Mouse (Mus musculus) embryo, embryonic 10 days (tissue): ENCODE measurements at regions not wholly inside any gene's neighbourhood (a gene's known extent, or its start where the extent isn't known, plus 50 kb on each side); places are given as distances from the start of the nearest gene placed in this dataset.
"Not testable (repeated sequence)": the region's sequence is repeated elsewhere in the genome, so short reads cannot be mapped to it uniquely, and the experiment has no call there.

ENCODE experiments used
- DNase-seq: peaks from one replicate; pipeline ENCODE4 v3.0.0-alpha.2; 2015; ENCODE audit warnings: low spot score

GRCm38 (mm10) chr2:43072964-43073619, 419.7 kb upstream of the Lrp1b start:
- no peak for DNase-seq

DNA sequence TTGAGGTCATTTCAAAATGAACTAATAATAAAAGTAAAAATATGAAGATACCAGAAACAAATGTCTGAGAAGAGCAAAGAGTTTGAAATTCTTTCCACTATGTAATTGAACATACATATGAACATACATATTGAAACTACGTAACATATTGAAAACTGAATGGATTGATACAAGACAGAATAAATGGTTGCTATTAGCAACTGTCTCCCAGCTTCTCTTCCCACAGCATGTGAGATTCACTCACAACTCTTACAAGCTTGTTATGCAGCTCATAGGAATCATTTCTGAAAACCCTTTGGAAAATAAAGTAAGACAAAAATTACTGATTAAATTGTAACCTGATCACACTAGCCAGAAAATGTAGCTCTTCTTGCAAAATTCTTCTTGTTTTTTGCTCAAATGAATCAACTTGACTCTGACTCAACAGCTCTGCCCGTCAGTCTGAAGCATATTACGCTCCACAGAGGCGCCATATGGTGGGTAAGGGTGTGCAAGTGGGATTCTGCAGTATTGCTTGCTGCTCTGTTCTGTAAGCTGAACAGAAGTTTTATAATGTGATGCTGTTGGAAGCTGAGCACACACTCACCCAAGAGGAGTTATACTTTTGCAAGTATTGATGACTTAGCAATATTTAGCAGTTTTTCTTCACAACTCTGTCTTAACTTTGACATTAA, 444.3 kb upstream of the Lrp1b start:
- DNase-seq, result no peak

DNA sequence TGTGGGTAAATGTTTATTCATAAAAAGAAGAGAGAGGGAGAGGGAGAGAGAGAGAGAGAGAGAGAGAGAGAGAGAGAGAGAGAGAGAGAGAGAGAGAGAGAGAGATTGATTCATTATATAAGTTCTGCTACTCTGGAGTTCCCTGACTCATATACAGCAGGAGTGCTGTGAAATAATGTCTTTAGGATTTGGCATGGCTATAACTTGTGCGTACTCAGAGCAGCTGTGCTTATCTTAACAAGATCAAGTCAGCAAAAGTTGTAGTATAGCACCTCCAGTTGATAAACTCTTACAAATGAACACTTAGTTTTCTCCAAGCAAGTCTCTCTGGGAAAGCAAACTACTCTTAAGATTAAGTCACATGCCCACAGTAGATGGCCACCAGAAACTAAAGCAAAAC, 435.3 kb upstream of the Kynu start:
- DNase-seq, result no peak

- no peak for DNase-seq
Measured at GRCm38 (mm10) chr2:43153574-43153973, 401.6 kb upstream of the Kynu start.

- DNase-seq, result no peak
Measured at GRCm38 (mm10) chr2:43182105-43182504, 373.0 kb upstream of the Kynu start.

DNA sequence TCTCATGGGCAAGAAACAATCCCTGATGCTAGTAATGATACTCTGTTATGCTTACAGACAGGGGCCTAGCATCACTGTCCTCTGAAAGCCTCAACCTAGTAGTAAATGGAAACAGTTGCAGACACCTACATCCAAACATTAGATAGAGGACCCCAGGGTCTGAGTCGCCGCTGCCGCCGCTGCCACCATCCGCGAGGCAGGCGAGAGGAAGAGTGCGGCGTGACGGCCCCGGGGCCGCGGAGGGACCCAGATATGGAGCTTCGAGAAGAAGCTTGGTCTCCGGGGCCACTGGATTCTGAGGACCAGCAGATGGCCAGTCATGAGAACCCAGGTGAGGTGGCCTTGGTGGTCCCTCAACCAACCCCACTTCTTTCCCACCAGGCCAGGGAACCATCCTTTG, 359.6 kb upstream of the Kynu start:
- not testable (repeated sequence) for DNase-seq

- DNase-seq, result peak; percentile 26
Measured at GRCm38 (mm10) chr2:43208223-43208622, 346.9 kb upstream of the Kynu start.

DNA sequence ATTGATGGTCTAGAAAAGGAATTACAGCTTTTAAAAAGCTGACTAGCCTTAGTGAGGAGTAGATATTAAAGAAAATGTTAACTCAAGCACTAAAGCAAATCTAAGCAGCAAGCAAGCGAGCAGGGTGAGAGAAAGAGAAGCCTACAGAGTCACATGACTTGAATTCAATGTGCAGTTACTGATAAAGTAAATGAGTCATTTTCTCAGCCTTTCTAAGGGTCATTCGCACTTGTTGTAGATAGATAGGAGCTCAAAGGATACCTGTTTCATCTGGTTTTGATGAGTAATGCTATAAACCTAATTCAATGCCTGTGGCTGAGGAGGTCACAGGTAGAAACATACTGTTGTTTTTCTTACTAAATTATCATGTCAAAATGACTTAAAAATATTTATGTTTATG, 341.2 kb upstream of the Kynu start:
- no peak for DNase-seq

GRCm38 (mm10) chr2:43217119-43217518, 338.0 kb upstream of the Kynu start:
- no peak for DNase-seq

GRCm38 (mm10) chr2:43222721-43223120, 332.4 kb upstream of the Kynu start:
- DNase-seq, result no peak

- not testable (repeated sequence) for DNase-seq
Measured at GRCm38 (mm10) chr2:43224728-43225127, 330.4 kb upstream of the Kynu start.

- DNase-seq, result no peak
Measured at GRCm38 (mm10) chr2:43246786-43247185, 308.3 kb upstream of the Kynu start.

- DNase-seq, result no peak
Measured at GRCm38 (mm10) chr2:43248671-43249070, 306.5 kb upstream of the Kynu start.

GRCm38 (mm10) chr2:43254709-43255108, 300.4 kb upstream of the Kynu start:
- no peak for DNase-seq

GRCm38 (mm10) chr2:43270802-43271201, 284.3 kb upstream of the Kynu start:
- DNase-seq, result no peak

DNA sequence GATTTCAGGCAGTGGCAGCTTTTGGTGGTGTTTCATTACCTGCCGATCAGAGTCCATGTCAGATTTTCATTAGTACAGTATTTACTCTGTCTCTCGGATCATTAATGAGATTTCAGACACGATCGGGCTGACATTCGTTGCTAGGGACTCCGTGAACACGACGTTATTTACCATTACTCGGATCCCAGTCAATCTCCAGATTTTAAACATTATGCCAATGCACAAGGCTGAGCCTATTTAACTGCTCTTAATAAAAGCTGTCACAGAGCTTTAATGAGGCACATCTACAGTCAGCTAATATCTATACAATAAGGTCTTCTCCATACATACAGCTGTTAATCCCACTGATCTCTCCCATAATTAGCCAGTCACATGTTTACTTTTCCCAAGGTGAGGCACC, 283.0 kb upstream of the Kynu start:
- no peak for DNase-seq

- no peak for DNase-seq
Measured at GRCm38 (mm10) chr2:43274012-43274411, 281.1 kb upstream of the Kynu start.

DNA sequence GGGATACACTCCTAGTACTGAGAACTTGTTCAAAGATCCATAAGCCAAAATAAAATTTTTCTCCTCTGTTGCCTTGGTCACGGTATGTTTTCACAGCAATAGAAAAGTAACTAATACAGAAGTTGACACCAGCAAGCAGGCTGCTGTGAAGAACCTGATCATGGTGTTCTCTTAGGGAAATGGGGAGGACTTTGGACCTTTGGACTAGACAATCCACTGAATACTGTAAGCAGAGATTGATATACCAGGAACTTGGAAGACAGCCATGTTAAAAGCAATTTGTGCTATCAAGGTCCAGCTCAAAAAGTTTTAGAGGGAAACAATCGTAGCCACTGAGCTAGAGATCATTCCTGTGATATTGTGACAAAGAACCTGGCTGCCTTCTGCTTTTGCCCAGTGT, 259.3 kb upstream of the Kynu start:
- no peak for DNase-seq

- DNase-seq, result no peak
Measured at GRCm38 (mm10) chr2:43323836-43324235, 231.3 kb upstream of the Kynu start.

- DNase-seq, result no peak
Measured at GRCm38 (mm10) chr2:43364301-43364700, 190.8 kb upstream of the Kynu start.

DNA sequence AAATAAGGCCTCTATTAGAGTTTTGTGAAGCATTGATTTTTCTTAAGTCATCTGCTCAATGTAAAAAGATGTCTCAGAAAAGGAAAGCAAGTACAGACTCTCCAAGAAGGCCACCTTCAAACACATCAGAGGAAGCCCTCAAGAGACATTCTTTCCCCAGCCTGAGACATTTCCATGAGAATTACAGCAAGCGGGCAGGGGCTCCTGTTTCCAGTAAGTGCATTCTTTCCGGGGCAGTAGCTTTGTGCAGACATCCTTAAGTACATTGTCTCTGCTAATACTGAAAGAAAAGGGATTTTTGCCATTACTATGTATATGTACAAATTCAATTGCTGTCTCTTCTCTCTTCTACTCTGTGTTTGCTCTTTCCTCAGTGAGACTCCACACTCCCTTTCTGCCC, 189.3 kb upstream of the Kynu start:
- DNase-seq, result no peak

- DNase-seq, result no peak
Measured at GRCm38 (mm10) chr2:43403348-43403747, 151.8 kb upstream of the Kynu start.

GRCm38 (mm10) chr2:43404163-43404967, 150.8 kb upstream of the Kynu start:
- no peak for DNase-seq
